14 mouse cellular contexts compared by ENCODE assay signal in the genomic region with DNA sequence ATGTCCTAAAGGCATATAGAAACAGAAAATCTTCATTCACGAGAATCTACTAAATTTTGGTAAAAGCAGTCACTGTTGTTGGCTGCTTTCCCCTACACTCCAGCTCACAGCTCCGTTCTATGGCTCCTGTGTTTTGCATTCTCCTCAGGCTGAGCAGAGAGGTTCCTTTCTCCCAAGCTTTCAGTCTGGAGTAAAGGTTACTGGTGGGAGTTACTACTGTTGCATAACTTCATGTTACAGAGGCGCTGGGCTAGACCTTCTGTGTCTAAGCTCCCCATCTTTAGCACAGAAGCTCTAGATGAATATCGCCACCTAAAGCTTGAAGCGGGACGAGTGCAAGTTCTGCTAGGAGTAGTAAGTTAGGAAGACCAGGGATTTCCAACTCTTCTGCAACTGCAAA.
DNase-seq lines count a peak whose midpoint lies in the region; ATAC-seq lines count a peak whose summit lies in the region.
"Had no signal": no experiment of that assay in that cellular context is flagged by ENCODE, and none has a peak within 500 bp of the region (broad histone marks: within the 10 kb centered on the region; RNA-seq: fewer than 3 reads in every experiment).

No protein-coding gene starts in this region.

- ATAC-seq in activated CD4-positive, CD25-positive, alpha-beta regulatory T cell, adult 4 months, result no peak
- ATAC-seq: intestine, postnatal 0 days had no signal

- DNase-seq in frontal cortex, adult 2 months (ENCODE audit: extremely low spot score in 1 of 2, low spot score in 1 of 2), result peak; percentile 13 to 53
- DNase-seq in frontal cortex, postnatal 10 days (ENCODE audit: low spot score in 2 of 2), result no peak
- DNase-seq in right cerebral cortex, postnatal 10 days (ENCODE audit: low spot score in 2 of 2), result peak; percentile 25 to 38
- DNase-seq in right cerebral cortex, postnatal 14 days, result no peak
- peak; percentile 9 to 31 for DNase-seq in left cerebral cortex, adult 8-10 months (ENCODE audit: low spot score in 2 of 2)
- no peak for DNase-seq in heart, postnatal 10 days
- no peak for DNase-seq in thymus, postnatal 10 days (ENCODE audit: low spot score in 2 of 2)
- DNase-seq: adrenal gland, postnatal 36 days; cerebellum, adult 9-10 months; kidney, postnatal 14 days; lung, adult 2 months; thymus, postnatal 14 days had no signal

- intact Hi-C loops in heart, postnatal 10 days (cut with DNase I), result no loop called here

Comparison
In these comparisons a context has a peak if more than half of its experiments do, and no peak if none do; other contexts are left out.
1. DNase-seq: peak in frontal cortex, adult 2 months (2 of 2), right cerebral cortex, postnatal 10 days (2 of 2) and left cerebral cortex, adult 8-10 months (2 of 2); none in frontal cortex, postnatal 10 days (0 of 2), right cerebral cortex, postnatal 14 days (single experiment), heart, postnatal 10 days (0 of 2) and thymus, postnatal 10 days (0 of 2).